Mouse (Mus musculus): ENCODE data around the gene Kcnj12.

Gene Kcnj12

DNA sequence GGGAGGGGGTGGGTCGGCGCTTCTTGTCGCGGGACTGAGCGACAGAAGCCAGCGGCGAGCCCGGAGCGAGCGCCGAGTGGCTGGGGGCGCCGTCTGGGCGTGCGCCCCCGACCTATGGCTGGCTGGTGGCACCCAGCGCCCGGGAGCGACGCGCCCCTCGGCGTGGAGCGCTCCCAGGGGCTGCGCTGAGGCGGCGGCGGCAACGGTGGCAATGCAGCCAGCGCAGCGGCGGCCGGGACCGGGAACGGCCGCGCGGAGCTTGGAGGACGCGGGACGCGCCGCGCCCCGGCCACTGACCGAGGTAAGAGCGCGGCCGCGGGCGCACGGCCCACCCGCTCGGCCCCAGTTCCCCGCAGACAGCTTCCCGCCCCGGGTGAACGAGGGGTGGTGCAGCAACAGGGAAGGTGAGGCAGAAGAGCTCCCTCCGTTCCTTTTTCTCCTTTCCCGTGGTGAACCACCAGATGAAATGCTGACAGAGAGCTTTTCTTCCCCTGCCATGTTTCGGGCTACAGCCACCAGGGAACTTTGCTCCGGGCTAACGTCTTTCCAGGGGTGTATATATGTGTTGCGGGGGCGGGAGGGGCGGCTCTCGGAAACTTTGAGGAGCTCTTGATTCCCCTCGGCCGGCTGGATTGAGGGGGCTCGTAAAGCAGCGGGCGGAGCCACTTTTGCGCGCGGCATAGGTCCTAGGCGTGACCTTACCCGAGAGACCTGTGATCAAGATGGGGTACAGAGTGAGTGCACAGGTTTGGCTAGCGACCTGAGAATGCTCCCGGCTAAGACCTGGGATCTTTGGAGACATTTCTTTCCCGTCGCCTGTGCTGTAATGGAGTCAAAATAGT, at the start of gene Kcnj12:
Kcnj12 (plus strand) TSS at position 15 of the 842 bp plus-strand sequence.
- POLR2A ChIA-PET: interaction anchor here (0.6 to 6.5 kb wide), 61 partner anchors 8 to 883 kb away, joined by 3 to 90 read pairs (median 4); partner anchors contain the start of genes Dhrs7b (in 2 of the 4), Map2k3 (in 2 of the 4), Llgl1 (in 1 of the 4) and Mapk7 (in 1 of the 4)
- CTCF ChIA-PET: interaction anchor here (0.5 to 1.6 kb wide), 7 partner anchors 10 to 263 kb away, joined by 3 to 9 read pairs (median 3); no protein-coding TSS in a partner anchor

DNA sequence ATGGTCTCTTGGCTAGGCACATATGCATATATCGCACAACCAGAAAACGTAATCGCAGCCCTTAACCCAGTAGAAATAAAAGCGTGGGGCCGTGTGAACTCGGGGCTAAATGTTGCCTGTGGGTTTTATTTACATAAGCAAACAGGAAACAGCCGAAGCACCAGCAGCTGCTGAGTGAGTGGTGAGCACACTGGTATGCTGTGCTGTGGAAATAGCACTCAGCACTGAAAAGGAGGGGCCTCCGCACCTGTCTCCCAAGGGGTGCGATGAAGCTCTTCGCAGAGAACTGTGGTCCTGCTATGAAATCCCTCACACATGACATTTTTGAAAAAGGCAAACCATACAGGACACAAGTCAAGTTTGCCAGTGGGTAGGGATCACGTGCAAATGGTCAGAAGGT, 47.3 kb upstream of the Kcnj12 start:
- ChIA-PET POLR2A (interaction anchor here in 3 of 4 experiments (0.7 to 4.3 kb wide), 18 partner anchors 8 to 1628 kb away, joined by 3 to 33 read pairs (median 3); partner anchors contain the start of genes Kcnj12 (in 1 of the 3), Map2k3 (in 1 of the 3), Natd1 (in 1 of the 3) and Tmem11 (in 1 of the 3)), CTCF (interaction anchor here in 3 of 4 experiments (0.7 to 1.3 kb wide), 5 partner anchors 12 to 68 kb away, joined by 3 to 7 read pairs (median 5); no protein-coding TSS in a partner anchor)

DNA sequence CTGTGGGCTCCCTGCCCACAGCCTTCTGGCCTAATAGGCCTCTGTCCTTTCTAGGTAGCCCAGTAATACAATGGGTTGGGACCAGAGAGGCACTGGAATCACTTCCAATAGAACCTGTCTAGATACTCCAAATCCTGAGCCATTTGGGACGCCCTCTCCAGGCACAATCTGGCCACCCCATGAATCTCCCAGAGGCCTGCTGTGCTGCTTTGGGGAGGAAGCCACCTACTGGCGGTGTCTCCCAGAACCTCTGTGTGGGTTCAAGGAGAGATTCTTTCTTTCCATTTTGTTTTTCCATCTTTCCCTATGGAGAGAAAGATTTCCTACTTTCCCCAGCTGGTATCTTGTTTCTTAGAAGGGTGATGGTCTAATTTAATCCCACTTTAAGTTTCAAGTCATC, 46.1 kb upstream of the Kcnj12 start:
- ChIA-PET POLR2A (interaction anchor here in 3 of 4 experiments (0.6 to 4.3 kb wide), 40 partner anchors 10 to 343 kb away, joined by 3 to 33 read pairs (median 4); partner anchors contain the start of genes Kcnj12 (in 3 of the 3), Dhrs7b (in 2 of the 3), Map2k3 (in 2 of the 3) and Shmt1 (in 1 of the 3)), CTCF (interaction anchor here in 3 of 4 experiments (0.6 to 1.5 kb wide), 30 partner anchors 9 to 664 kb away, joined by 3 to 18 read pairs (median 3); partner anchors contain the start of genes Kcnj12 (in 1 of the 3) and Map2k3 (in 1 of the 3))

DNA sequence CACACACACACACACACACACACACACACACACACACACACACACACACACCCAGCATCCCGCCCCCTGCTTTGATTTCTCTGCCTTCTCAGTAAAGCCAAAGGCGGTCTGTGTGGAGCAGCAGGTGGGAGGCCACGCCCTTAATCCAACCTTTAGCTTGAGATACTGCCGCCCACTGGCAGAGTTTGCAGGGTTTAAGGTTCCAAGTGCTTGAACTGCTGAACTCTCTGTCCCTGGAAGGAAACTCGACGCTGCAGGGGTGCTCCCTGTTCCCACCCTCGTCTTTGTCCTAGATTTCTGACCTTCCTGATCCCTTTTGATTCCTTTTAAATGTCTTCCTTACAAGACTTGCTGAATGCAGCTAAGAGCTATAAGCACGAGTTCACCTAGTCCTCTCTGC, 45.6 kb upstream of the Kcnj12 start:
- POLR2A ChIA-PET: interaction anchor here in 3 of 4 experiments (0.5 to 4.3 kb wide), 48 partner anchors 10 to 1842 kb away, joined by 3 to 33 read pairs (median 4); partner anchors contain the start of genes Kcnj12 (in 3 of the 3), Dhrs7b (in 2 of the 3), Map2k3 (in 2 of the 3) and Mief2 (in 1 of the 3)
- CTCF ChIA-PET: interaction anchor here (0.5 to 1.5 kb wide), 44 partner anchors 9 to 1683 kb away, joined by 3 to 18 read pairs (median 4); partner anchors contain the start of genes Kcnj12 (in 1 of the 4) and Map2k3 (in 1 of the 4)

DNA sequence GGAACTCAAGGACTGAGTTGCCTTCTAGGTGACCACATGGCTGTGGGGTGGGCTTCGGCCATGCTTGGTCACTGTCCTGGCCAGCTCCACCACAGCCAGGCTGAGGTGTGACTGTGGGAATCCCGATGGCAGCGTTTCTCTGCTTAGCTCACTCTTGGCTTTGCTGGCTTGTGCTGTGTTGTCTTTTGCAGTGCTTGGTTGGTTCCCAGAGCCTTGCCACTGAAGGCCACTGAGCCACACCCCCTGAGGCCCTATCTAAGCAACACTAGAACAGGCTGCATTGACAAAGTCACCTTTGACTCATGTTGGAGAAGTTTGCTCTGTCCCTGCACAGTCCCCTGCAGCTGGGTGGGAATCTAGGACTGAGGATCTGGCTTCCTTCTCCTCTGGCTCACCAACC, 45.2 kb upstream of the Kcnj12 start:
- POLR2A ChIA-PET: interaction anchor here in 3 of 4 experiments (0.5 to 4.3 kb wide), 48 partner anchors 10 to 1842 kb away, joined by 3 to 33 read pairs (median 4); partner anchors contain the start of genes Kcnj12 (in 3 of the 3), Dhrs7b (in 2 of the 3), Map2k3 (in 2 of the 3) and Mief2 (in 1 of the 3)
- CTCF ChIA-PET: interaction anchor here (0.5 to 1.5 kb wide), 39 partner anchors 8 to 1683 kb away, joined by 3 to 13 read pairs (median 4); partner anchors contain the start of gene Map2k3 (in 1 of the 4)

DNA sequence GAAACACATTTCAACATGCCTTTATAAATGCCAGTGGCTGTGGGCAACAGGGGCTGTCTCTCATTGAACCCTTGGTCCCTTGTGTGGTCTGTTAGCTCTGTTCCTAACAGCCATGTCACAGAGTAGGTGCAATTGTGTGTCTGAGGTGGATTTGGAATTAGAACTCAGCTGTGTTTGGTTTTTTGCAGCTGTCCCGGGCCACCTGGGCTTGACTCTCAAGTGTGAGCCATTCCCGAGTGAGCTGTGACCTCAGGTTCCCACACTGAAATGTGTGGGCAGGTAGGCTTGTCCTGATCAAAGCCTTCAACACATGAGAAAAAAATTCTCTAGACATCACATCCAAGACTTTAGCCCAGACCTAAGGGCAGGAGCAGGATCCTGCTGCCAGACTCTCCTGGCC, 43.7 kb upstream of the Kcnj12 start:
- CTCF ChIA-PET: interaction anchor here in 1 of 4 experiments (0.6 kb wide), 1 partner anchor 286 kb away, joined by 3 read pairs; no protein-coding TSS in a partner anchor
- POLR2A ChIA-PET: interaction anchor here in 3 of 4 experiments (0.6 to 4.3 kb wide), 11 partner anchors 9 to 136 kb away, joined by 3 to 33 read pairs (median 3); no protein-coding TSS in a partner anchor

DNA sequence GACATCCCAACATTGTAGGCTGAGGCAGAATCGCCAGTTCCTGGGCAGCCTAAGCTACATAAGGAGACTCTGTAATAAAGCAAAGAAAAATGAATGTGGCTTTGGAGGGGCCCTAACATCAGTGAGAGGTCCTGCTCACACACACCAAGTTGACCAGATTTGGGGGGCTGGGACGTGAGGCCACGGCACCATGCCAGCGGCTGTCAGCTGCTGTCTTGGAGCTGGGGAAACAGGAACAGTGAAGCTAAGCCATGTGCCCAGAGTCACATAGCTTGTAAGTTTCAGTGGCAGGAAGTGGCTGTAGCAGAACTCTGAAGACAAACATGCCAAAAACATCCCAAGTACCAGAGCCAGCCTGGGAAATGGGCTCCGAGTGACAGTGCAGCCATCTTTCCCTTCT, 42.6 kb upstream of the Kcnj12 start:
- CTCF ChIA-PET: interaction anchor here in 1 of 4 experiments (0.7 kb wide), 1 partner anchor 240 kb away, joined by 5 read pairs; no protein-coding TSS in a partner anchor
- POLR2A ChIA-PET: interaction anchor here in 2 of 4 experiments (0.5 to 2.3 kb wide), 7 partner anchors 25 to 227 kb away, joined by 3 to 7 read pairs (median 4); no protein-coding TSS in a partner anchor

DNA sequence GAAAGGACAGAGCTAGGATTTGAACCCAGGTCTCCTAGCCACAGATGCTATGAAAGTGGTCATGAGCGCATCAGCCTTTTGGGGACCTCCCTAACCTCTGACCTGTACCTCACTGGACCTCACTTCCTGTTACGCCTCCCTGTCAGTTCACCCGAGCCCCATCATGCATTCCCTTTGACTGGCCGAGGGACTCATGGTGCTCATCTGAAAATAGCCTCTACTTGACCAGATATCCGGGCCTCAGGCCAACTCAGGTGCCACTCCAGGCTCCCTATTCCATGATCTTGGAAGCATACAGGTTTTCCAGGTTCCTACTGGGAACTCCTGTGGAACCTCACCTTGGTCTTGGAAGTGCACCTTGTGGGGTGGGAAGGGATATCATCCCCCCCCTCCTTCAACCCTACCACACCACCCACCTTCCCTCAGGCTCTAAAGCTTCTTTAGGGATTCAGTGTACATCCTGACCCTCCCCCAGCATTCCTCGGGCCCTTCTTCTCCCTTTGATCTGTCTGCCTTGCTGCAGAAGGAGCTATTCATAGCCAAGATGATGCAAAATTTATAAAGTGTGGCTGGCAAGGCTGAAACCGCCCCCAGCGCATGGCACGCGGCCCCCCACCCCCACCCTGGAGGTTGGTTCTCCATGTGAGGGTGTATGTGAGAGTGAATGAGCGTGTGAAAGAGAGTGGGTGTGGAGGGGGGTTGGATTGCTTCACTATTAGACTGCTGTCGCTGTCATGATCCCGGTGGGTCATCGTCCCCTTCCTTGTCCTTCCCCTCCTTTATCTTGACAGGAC, 40.5 kb upstream of the Kcnj12 start:
- ChIA-PET CTCF (interaction anchor here in 2 of 4 experiments (0.6 to 1.3 kb wide), 2 partner anchors 12 to 18 kb away, joined by 3 to 5 read pairs; no protein-coding TSS in a partner anchor), POLR2A (interaction anchor here in 3 of 4 experiments (0.6 to 2.2 kb wide), 5 partner anchors 19 to 242 kb away, joined by 3 to 7 read pairs (median 3); no protein-coding TSS in a partner anchor)

DNA sequence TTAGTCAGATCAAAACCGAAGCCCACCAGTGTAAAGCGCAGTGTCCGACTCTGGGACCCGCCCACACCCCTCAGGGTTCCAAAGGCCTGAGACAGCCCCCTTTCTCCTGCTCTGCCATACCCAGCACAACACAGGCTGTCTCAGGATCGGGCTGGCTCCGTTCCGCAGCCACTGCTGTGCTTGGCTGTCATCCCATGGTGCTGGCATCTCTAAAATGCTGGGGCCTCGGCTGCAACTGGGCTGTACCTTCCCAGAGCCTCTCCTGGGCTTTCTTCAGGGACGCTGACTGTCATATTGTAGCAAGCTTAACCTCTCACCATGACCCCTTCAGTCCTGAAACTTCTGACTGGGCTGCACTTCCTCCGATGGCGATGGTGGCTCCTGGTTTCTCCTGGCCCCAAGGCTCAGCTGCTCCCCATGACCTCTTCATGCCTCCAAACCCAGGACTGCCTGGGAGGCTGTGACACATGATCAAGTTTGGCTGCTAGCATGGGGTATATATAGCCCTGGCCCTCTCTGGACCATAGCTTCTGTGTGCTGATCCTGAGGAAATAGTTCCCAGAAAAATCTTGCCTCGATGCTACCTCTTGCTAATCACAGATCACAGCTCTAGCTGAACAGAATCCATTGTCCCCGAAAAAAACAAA, 37.3 kb upstream of the Kcnj12 start:
- CTCF ChIA-PET: interaction anchor here in 1 of 4 experiments (0.5 to 2.2 kb wide), 3 partner anchors 8 to 730 kb away, joined by 3 to 13 read pairs (median 4); no protein-coding TSS in a partner anchor

DNA sequence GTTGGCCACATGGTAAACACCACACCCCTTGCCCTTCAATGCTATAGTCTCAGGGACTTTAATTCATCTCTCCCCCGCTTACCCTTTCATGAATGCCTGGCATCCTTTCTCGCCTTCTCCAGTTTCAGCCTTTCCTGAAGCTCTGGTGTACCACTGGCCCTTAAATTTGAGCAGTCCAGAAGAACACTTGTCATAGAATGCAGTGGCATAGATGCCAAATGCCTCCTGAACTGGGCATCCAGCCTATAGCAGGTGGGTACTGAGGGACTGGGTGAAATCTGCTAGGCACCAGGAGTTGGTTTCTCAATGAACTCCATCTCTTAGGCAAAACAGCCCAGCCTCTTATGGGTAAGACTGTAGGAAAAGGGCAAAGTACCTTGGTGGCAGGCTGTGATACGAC, 31.9 kb upstream of the Kcnj12 start:
- POLR2A ChIA-PET: interaction anchor here in 2 of 4 experiments (0.7 to 1.7 kb wide), 2 partner anchors 15 to 49 kb away, joined by 4 read pairs; no protein-coding TSS in a partner anchor
- CTCF ChIA-PET: no interaction called here

More for the DNA sequence above, 37.3 kb upstream of the Kcnj12 start:
- POLR2A ChIA-PET: interaction anchor here in 2 of 4 experiments (0.9 to 2.3 kb wide), 5 partner anchors 9 to 207 kb away, joined by 3 to 13 read pairs (median 4); partner anchors contain the start of gene Smcr8 (in 1 of the 2)

DNA sequence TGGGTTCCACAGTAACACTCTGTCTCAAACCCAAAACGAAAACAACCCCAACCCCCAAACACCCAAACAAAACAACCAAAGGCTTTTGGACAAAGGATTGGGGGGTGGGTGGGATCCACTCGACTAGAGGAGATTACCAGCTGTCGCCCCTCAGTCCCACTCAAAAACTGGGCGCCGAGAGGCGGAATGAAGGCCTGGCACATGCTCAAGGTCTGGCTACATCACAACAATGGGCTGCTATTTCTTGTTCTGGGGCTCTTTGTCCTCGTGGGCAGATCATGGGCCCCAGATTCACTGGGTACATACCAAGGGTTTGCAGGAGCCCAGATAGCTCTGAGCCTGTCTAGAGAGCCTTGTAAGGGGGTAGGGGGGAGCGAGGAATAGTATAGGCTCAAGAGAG, 19.6 kb upstream of the Kcnj12 start:
- CTCF ChIA-PET: interaction anchor here in 1 of 4 experiments (0.9 to 1.1 kb wide), 2 partner anchors 9 to 116 kb away, joined by 3 read pairs; no protein-coding TSS in a partner anchor
- POLR2A ChIA-PET: interaction anchor here in 2 of 4 experiments (0.5 to 8.4 kb wide), 16 partner anchors 9 to 270 kb away, joined by 3 to 90 read pairs (median 5); partner anchors contain the start of genes Kcnj12 (in 2 of the 2) and Map2k3 (in 1 of the 2)

DNA sequence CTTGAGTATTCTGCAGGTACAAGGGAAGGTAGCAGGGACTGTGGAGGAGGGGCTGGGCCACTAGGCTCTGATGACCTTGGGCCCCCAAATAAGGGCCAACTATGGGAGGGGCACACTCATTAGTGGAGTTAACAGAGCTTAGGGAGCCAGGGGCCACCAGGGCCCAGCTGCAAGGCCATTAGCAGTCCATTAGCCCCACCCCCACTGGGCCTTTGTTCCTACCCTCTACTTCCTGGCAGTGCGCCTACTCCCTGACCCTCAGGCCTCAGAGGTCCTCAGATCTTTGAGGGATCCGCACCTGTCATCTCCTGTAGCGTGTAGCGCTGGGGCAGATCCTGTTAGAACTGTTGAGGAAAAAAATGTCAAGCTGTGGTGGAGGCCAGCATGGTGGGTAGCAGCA, 18.3 kb upstream of the Kcnj12 start:
- ChIA-PET POLR2A (interaction anchor here (0.6 to 8.4 kb wide), 37 partner anchors 8 to 526 kb away, joined by 3 to 90 read pairs (median 4); partner anchors contain the start of genes Kcnj12 (in 2 of the 4), Dhrs7b (in 1 of the 4), Map2k3 (in 1 of the 4) and Usp22 (in 1 of the 4)), CTCF (interaction anchor here in 2 of 4 experiments (0.5 to 1.5 kb wide), 5 partner anchors 8 to 1381 kb away, joined by 3 to 5 read pairs (median 3); no protein-coding TSS in a partner anchor)

DNA sequence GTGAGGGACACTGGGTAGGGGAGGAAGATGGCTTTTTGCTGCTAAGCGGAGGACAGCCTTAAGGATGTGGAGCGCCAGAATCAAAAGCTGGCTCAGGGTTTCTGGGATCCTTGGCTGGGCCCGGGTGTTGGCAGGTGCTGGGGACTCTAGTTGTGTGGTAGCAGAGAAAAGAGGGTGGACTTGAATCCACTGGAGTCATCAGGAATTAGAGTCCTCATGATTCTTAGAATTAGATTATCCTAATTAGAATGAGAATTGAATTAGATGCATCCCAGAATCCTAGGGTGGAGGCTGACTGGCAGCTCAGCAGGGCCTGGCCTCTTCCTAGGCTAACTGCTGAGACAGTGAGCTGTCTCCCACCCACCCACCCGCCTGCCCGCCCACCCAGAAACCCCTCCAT, 17.6 kb upstream of the Kcnj12 start:
- CTCF ChIA-PET: interaction anchor here in 3 of 4 experiments (0.6 to 1.5 kb wide), 7 partner anchors 18 to 511 kb away, joined by 3 to 5 read pairs (median 3); partner anchors contain the start of gene Kcnj12 (in 2 of the 3)
- POLR2A ChIA-PET: interaction anchor here (0.6 to 8.4 kb wide), 40 partner anchors 8 to 527 kb away, joined by 3 to 90 read pairs (median 4); partner anchors contain the start of genes Kcnj12 (in 4 of the 4), Dhrs7b (in 1 of the 4), Map2k3 (in 1 of the 4) and Tmem11 (in 1 of the 4)

DNA sequence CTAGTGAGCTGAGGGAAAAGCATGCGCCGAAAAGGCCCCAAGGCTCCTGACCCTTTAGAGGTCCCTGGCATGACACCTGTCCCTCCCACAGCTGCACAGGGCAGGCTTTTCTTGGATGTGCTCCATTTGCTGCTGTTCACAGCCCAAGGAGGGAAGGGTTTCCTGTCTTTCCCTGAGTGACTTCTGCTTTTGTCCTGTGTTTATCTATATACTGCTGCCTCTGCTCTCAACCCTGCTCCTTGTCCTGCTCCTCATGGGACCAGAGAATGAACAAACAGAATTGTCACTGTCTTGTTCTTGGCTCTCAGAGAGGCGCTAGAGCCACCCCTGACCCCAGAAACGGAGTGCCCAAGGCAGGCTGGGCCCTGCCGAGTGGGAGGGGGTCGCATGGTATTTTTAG, 17.0 kb upstream of the Kcnj12 start:
- CTCF ChIA-PET: interaction anchor here in 3 of 4 experiments (0.7 to 1.5 kb wide), 5 partner anchors 17 to 78 kb away, joined by 3 to 5 read pairs (median 3); partner anchors contain the start of gene Kcnj12 (in 2 of the 3)
- POLR2A ChIA-PET: interaction anchor here (0.5 to 8.4 kb wide), 38 partner anchors 7 to 804 kb away, joined by 3 to 90 read pairs (median 4); partner anchors contain the start of genes Kcnj12 (in 4 of the 4), Map2k3 (in 1 of the 4), Tmem11 (in 1 of the 4) and Usp22 (in 1 of the 4)

DNA sequence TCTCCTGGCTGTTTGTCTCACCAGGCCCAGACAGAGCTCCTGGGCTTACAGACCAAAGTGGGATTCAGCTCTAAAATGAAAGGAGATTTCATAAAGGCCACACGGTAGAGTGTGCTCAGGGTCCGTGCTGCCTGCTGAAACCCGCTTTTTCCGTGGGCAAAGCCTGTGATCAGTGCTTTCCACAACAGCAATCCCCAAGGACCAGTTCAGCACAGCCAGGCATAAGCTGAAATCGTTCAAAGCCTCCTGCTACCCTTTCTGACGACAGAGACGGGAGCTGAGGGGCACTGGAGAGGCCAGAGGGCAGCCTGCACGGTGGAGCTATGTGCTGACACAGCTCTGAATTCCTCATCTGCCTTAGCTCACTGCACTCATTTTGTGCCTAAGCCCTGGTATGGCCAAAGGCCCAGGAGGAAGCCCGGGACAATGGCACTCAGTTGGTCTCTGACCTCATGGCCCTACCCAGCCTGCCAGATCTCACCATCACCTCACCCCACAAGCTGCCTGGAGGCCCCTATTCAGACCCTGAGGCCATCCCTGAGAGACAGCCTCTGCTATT, 10.5 kb upstream of the Kcnj12 start:
- ChIA-PET CTCF (interaction anchor here (0.5 to 2.1 kb wide), 10 partner anchors 8 to 1699 kb away, joined by 3 to 19 read pairs (median 4); no protein-coding TSS in a partner anchor), POLR2A (interaction anchor here (0.5 to 2.6 kb wide), 33 partner anchors 9 to 813 kb away, joined by 3 to 21 read pairs (median 4); partner anchors contain the start of genes Kcnj12 (in 3 of the 4), Map2k3 (in 1 of the 4) and Shmt1 (in 1 of the 4))
